29 mouse cellular contexts compared by ENCODE assay signal in genomic region chr17:10269518-10269917, GRCm38 (mm10). TPM values are rescaled to one million over a fixed set of nuclear protein-coding genes. Genes with fewer than 3 reads are reported as not detected.
A peak's percentile ranks its signal among the peaks of the same experiment; 100 is the strongest.
DNase-seq lines count a peak whose midpoint lies in the region; ATAC-seq and TF ChIP-seq lines count a peak whose summit lies in the region.
"Had no signal": no experiment of that assay in that cellular context is flagged by ENCODE, and none has a peak within 500 bp of the region (broad histone marks: within the 10 kb centered on the region; RNA-seq: fewer than 3 reads in every experiment).

No protein-coding gene starts in this region.

- H3K27me3 ChIP-seq in midbrain, embryonic 12.5 days, result no peaks in the 10 kb centered on the region
- H3K27me3 ChIP-seq in midbrain, embryonic 13.5 days, result no peaks in the 10 kb centered on the region
- H3K27me3 ChIP-seq: embryonic facial prominence, embryonic 12.5 days; heart, embryonic 15.5 days; neural tube, embryonic 12.5 days; Patski had no signal

- 0 out of 2 replicates have a peak, but pooled peaks cover 6% of the 10 kb centered on the region for H3K4me1 ChIP-seq in midbrain, embryonic 12.5 days
- peaks cover 19% of the 10 kb centered on the region; the same call in 1 of the 2 replicates for H3K4me1 ChIP-seq in midbrain, embryonic 13.5 days (replicated peaks)
- H3K4me1 ChIP-seq in lung, adult 2 months (ENCODE audit: control insufficient read depth, insufficient read depth, low read length), result peaks cover 3% of the 10 kb centered on the region
- H3K4me1 ChIP-seq: embryonic facial prominence, embryonic 12.5 days had no signal

- H3K9ac ChIP-seq in midbrain, embryonic 12.5 days (replicated peaks), result no peak overlapping the region
- H3K9ac ChIP-seq in midbrain, embryonic 13.5 days (replicated peaks), result no peak overlapping the region
- H3K9ac ChIP-seq: embryonic facial prominence, embryonic 12.5 days; heart, embryonic 15.5 days; liver, embryonic 14.5 days; lung, embryonic 14.5 days; neural tube, embryonic 12.5 days had no signal

- no peaks in the 10 kb centered on the region for H3K9me3 ChIP-seq in midbrain, embryonic 12.5 days
- H3K9me3 ChIP-seq in midbrain, embryonic 13.5 days, result no peaks in the 10 kb centered on the region
- H3K9me3 ChIP-seq: embryonic facial prominence, embryonic 12.5 days; G1E; heart, embryonic 10.5 days; heart, embryonic 15.5 days; midbrain, embryonic 10.5 days; neural tube, embryonic 12.5 days had no signal

- H3K4me3 ChIP-seq in gastrocnemius, adult 2 months, result no peak overlapping the region
- H3K4me3 ChIP-seq in midbrain, embryonic 12.5 days, result no peak overlapping the region
- no peak overlapping the region for H3K4me3 ChIP-seq in midbrain, embryonic 13.5 days (replicated peaks)
- H3K4me3 ChIP-seq in lung, adult 2 months (replicated peaks; ENCODE audit: extremely low read depth, low read depth, low read length), result no peak overlapping the region
- H3K4me3 ChIP-seq: embryonic facial prominence, embryonic 12.5 days; heart, embryonic 10.5 days; heart, embryonic 15.5 days; midbrain, embryonic 10.5 days; myocyte; neural tube, embryonic 12.5 days had no signal

- intact Hi-C loops in gastrocnemius, adult 2 months (cut with DNase I), result no loop called here

- ATAC-seq in midbrain, embryonic 12.5 days (ENCODE audit: low FRiP score, low read depth), result no peak
- no peak for ATAC-seq in midbrain, embryonic 13.5 days
- no peak for ATAC-seq in cerebellum, adult (ENCODE audit: insufficient number of reproducible peaks, low FRiP score, low TSS enrichment)
- ATAC-seq: Patski had no signal

- TF ChIP-seq CTCF in gastrocnemius, adult 2 months (IDR thresholded peaks at IDR 0.05), result no peak
- no peak for TF ChIP-seq CTCF in lung, adult 2 months (IDR thresholded peaks at IDR 0.05; ENCODE audit: insufficient read depth, low read length)

- no peak for TF ChIP-seq POLR2A in lung, adult 2 months (IDR thresholded peaks at IDR 0.05; ENCODE audit: borderline replicate concordance, extremely low read depth, low read depth, low read length)

- peak overlapping the region; percentile 55; the same call in 1 of the 2 replicates for H3K27ac ChIP-seq in gastrocnemius, adult 2 months
- 0 out of 2 replicates have a peak overlapping the region, but pooled peaks have one; percentile 25 for H3K27ac ChIP-seq in midbrain, embryonic 12.5 days (replicated peaks)
- H3K27ac ChIP-seq in midbrain, embryonic 13.5 days, result no peak overlapping the region
- H3K27ac ChIP-seq: embryonic facial prominence, embryonic 12.5 days; heart, embryonic 10.5 days; heart, embryonic 15.5 days; liver, embryonic 14.5 days; midbrain, embryonic 10.5 days; neural tube, embryonic 12.5 days had no signal

- 41% methylated on average over 3 of the region's 3 CpGs for WGBS in midbrain, embryonic 12.5 days
- WGBS in midbrain, embryonic 13.5 days, result 39% methylated on average over 3 of the region's 3 CpGs
- WGBS in lung, adult 2 months, result 73% methylated on average over 3 of the region's 3 CpGs

- no peak for DNase-seq in gastrocnemius, adult 2 months
- no peak for DNase-seq in gastrocnemius, postnatal 4 days (ENCODE audit: low spot score in 2 of 2)
- DNase-seq in R1 (ENCODE audit: low read depth, low spot score), result peak; percentile 38
- peak; percentile 16 for DNase-seq in mesoderm, embryonic 11.5 days (ENCODE audit: low read depth, low spot score)
- DNase-seq in lung, adult 2 months, result no peak
- DNase-seq: adrenal gland, postnatal 25 days; cerebellum, adult 8-10 months; cerebellum, postnatal 25 days; gastrocnemius, postnatal 10 days; heart, postnatal 36 days; kidney, adult 2 months; kidney, postnatal 10 days; layer of hippocampus, adult 9-11 months; liver; lung, embryonic 14.5 days; lung, postnatal 14 days; thymus, postnatal 4 days had no signal

- 0 out of 2 replicates have a peak, but pooled peaks cover 5% of the 10 kb centered on the region for H3K36me3 ChIP-seq in midbrain, embryonic 12.5 days
- 0 out of 2 replicates have a peak, but pooled peaks cover 4% of the 10 kb centered on the region for H3K36me3 ChIP-seq in midbrain, embryonic 13.5 days
- H3K36me3 ChIP-seq: neural tube, embryonic 12.5 days had no signal

- H3K4me2 ChIP-seq in midbrain, embryonic 12.5 days (replicated peaks), result no peak overlapping the region
- no peak overlapping the region for H3K4me2 ChIP-seq in midbrain, embryonic 13.5 days (replicated peaks)
- H3K4me2 ChIP-seq: embryonic facial prominence, embryonic 12.5 days; heart, embryonic 15.5 days; lung, embryonic 14.5 days; neural tube, embryonic 12.5 days had no signal

RNA-seq across cellular contexts. Expression of gene Qk, which starts 50.1 kb away (rescaled TPM):
- total RNA-seq in gastrocnemius, adult 2 months (2021), result 100 to 1,000 TPM; 236 to 397 TPM
- total RNA-seq in gastrocnemius, postnatal 4 days (2021), result 100 to 1,000 TPM; 316 to 362 TPM
- 44.7 and 45.9 TPM in 2 replicates for polyA plus RNA-seq in midbrain, embryonic 12.5 days (2016; fragmentation: Nextera tagmentation; extraction: Ambion mirVana)
- 42.5 and 47.9 TPM in 2 replicates for polyA plus RNA-seq in midbrain, embryonic 13.5 days (2015; fragmentation: Nextera tagmentation; extraction: Ambion mirVana)
- polyA plus RNA-seq in lung, adult 2 months (2012; rRNA removed), result 381 and 394 TPM in 2 replicates

Comparison
In these comparisons a context has a peak if more than half of its experiments do, and no peak if none do; other contexts are left out.
1. DNase-seq: peak in R1 (single experiment) and mesoderm, embryonic 11.5 days (single experiment); none in gastrocnemius, adult 2 months (single experiment), gastrocnemius, postnatal 4 days (0 of 2) and lung, adult 2 months (single experiment).